ENCODE assay signal across 8 mouse cellular contexts in genomic region chr19:45243918-45244700, GRCm38 (mm10). TPM values are rescaled to one million over a fixed set of nuclear protein-coding genes. Genes with fewer than 3 reads are reported as not detected.
A peak's percentile ranks its signal among the peaks of the same experiment; 100 is the strongest.
DNase-seq lines count a peak whose midpoint lies in the region; ATAC-seq and TF ChIP-seq lines count a peak whose summit lies in the region.

No protein-coding gene starts in this region.

- DNase-seq in heart, adult 8-10 months (ENCODE audit: low spot score): no peak
- DNase-seq in CD4-positive helper T cell, adult 2 months (ENCODE audit: low read depth, low spot score): peak; percentile 29
- DNase-seq in induced T-regulatory cell, adult 2 months (ENCODE audit: low read depth): peak; percentile 63
- DNase-seq in neural tube, embryonic 10.5 days (ENCODE audit: extremely low spot score, low spot score): peak; percentile 49
- DNase-seq in spleen, adult 12 weeks (ENCODE audit: low spot score): no peak
- DNase-seq in ovary, postnatal 10 days (ENCODE audit: low spot score): no peak

- H3K9me3 ChIP-seq in heart, embryonic 11.5 days (replicated peaks; ENCODE audit: control insufficient read depth, low read length): no peaks in the 10 kb centered on the region

- no peak overlapping the region for H3K9ac ChIP-seq in heart, embryonic 11.5 days (ENCODE audit: low read depth, low read length)

- TF ChIP-seq CTCF in bone marrow, adult 2 months (IDR thresholded peaks at IDR 0.05; ENCODE audit: control insufficient read depth, insufficient read depth, low read length): peak; percentile 82

- TF ChIP-seq POLR2A in bone marrow, adult 2 months (IDR thresholded peaks at IDR 0.05; ENCODE audit: borderline replicate concordance, control insufficient read depth, low read depth, low read length): no peak

- H3K27me3 ChIP-seq in heart, embryonic 11.5 days (ENCODE audit: control insufficient read depth, insufficient read depth, low read length): peaks cover 72% of the 10 kb centered on the region

- 1% methylated on average over 29 of the region's 29 CpGs for WGBS in heart, embryonic 11.5 days (ENCODE audit: insufficient replicate concordance)
- 7% methylated on average over 29 of the region's 29 CpGs for WGBS in bone marrow, adult 2 months

- peak overlapping the region; percentile 2; the same call in 1 of the 2 replicates for H3K4me3 ChIP-seq in heart, embryonic 11.5 days (ENCODE audit: low read depth, low read length)
- H3K4me3 ChIP-seq in bone marrow, adult 2 months (replicated peaks; ENCODE audit: control insufficient read depth, low read depth, low read length): no peak overlapping the region

- H3K4me2 ChIP-seq in heart, embryonic 11.5 days: peak overlapping the region; percentile 49

- H3K36me3 ChIP-seq in heart, embryonic 11.5 days (ENCODE audit: control insufficient read depth, insufficient read depth, low read length): no peaks in the 10 kb centered on the region

- H3K4me1 ChIP-seq in heart, embryonic 11.5 days (ENCODE audit: control insufficient read depth, insufficient read depth, low read length): 0 out of 2 replicates have a peak, but pooled peaks cover 4% of the 10 kb centered on the region
- H3K4me1 ChIP-seq in bone marrow, adult 2 months (ENCODE audit: control insufficient read depth, insufficient read depth, low read length): no peaks in the 10 kb centered on the region

- H3K27ac ChIP-seq in heart, embryonic 11.5 days (ENCODE audit: low read depth, low read length): no peak overlapping the region
- no peak overlapping the region for H3K27ac ChIP-seq in bone marrow, adult 2 months (ENCODE audit: control insufficient read depth, insufficient read depth, low read depth, low read length, poor library complexity)

- ATAC-seq in heart, embryonic 11.5 days (replicated peaks; ENCODE audit: insufficient number of reproducible peaks, low FRiP score, low TSS enrichment): no peak

RNA-seq across cellular contexts. Expression of gene Lbx1, which starts 8.5 kb away (rescaled TPM):
- polyA plus RNA-seq in heart, embryonic 11.5 days (2014; fragmentation: Nextera tagmentation; extraction: Ambion mirVana): 0.08 and 0.16 TPM in 2 replicates
- under 1 TPM in 1 of 4 experiments, not detected in 3; 0.17 TPM for total RNA-seq in heart, adult 8-10 months (2022)
- polyA plus RNA-seq in bone marrow, adult 2 months (2011; ENCODE audit: insufficient read depth, insufficient read length, low replicate concordance, missing spikeins): not detected in 2 replicates

Comparison
In these comparisons a context has a peak if more than half of its experiments do, and no peak if none do; other contexts are left out.
1. DNase-seq: peak in CD4-positive helper T cell, adult 2 months (single experiment), induced T-regulatory cell, adult 2 months (single experiment) and neural tube, embryonic 10.5 days (single experiment); none in heart, adult 8-10 months (single experiment), spleen, adult 12 weeks (single experiment) and ovary, postnatal 10 days (single experiment).